Mouse (Mus musculus): ENCODE measurements at regions not wholly inside any gene's neighbourhood (a gene's known extent, or its start where the extent isn't known, plus 50 kb on each side); places are given as distances from the start of the nearest gene placed in this dataset.
A peak's percentile ranks its signal among the peaks of the same experiment; 100 is the strongest.

- Histone ChIP-seq H3K4me1 (replicated peaks; ENCODE audit: control insufficient read depth, insufficient read depth, low read length) (no peaks in the 10 kb centered on the region), H3K36me3 (ENCODE audit: control insufficient read depth, insufficient read depth) (no peaks in the 10 kb centered on the region), H3K9me3 (ENCODE audit: control insufficient read depth, low read length) (no peaks in the 10 kb centered on the region), H3K4me3 (replicated peaks; ENCODE audit: low read length) (no peak overlapping the region), H3K27ac (ENCODE audit: low read length) (no peak overlapping the region), H3K27me3 (replicated peaks; ENCODE audit: control insufficient read depth, insufficient read depth, low read length) (no peaks in the 10 kb centered on the region), H3K9ac (replicated peaks; ENCODE audit: low read depth, low read length) (no peak overlapping the region), H3K4me2 (ENCODE audit: low read length) (no peak overlapping the region)
- ATAC-seq = no peak
- 93% methylated on average over 3 of the region's 3 CpGs for WGBS
These were observed 173.8 kb upstream of the Rtl1 start for GRCm38 (mm10) chr12:109773909-109774313.

DNA sequence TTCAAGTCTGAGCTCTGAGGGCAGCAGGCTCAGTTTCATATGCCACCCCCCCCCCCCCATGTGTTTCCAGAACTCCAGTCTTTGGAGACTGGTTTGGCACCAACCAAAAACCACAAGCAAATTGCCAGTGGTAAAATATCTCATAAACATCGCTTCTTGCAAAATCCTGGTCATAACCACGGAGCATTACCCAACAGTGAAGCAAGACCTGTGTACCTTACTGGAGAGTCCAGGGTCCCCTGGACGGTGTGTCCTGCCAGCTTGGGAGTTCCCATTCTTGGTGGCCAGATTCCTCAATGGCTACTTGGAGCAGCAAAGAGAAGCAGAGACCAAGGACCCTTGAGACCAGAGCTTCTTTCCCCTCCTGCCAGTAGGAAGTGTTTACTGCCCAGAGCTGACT, 198.7 kb upstream of the Rtl1 start:
- Histone ChIP-seq H3K9me3 (ENCODE audit: control insufficient read depth, low read length) (no peaks in the 10 kb centered on the region), H3K36me3 (ENCODE audit: control insufficient read depth, insufficient read depth) (no peaks in the 10 kb centered on the region), H3K4me3 (replicated peaks; ENCODE audit: low read length) (no peak overlapping the region), H3K4me2 (ENCODE audit: low read length) (no peak overlapping the region), H3K27me3 (replicated peaks; ENCODE audit: control insufficient read depth, insufficient read depth, low read length) (no peaks in the 10 kb centered on the region), H3K9ac (replicated peaks; ENCODE audit: low read depth, low read length) (no peak overlapping the region), H3K27ac (ENCODE audit: low read length) (no peak overlapping the region), H3K4me1 (replicated peaks; ENCODE audit: control insufficient read depth, insufficient read depth, low read length) (no peaks in the 10 kb centered on the region)
- ATAC-seq = no peak
- 87% methylated on average over 3 of the region's 3 CpGs for WGBS

DNA sequence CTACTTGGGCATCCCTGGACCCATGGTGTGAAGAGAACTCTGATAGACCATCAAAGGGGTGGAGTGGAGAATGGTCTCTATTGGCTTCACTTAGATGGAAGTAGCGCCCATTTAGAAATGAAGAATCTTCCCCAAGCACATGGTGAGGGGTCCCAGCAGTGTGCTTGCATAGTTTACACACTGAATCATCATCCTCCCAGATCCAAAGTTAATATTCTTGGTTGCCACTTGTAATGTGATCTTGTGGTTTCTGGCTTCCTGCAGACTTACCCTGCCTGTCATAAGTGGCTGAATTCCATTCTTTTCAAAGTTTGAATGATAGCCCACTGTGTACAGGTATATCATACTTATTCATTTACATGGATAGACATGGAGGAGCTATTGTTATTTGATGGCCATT, 199.3 kb upstream of the Rtl1 start:
- Histone ChIP-seq H3K27ac (ENCODE audit: low read length) (no peak overlapping the region), H3K36me3 (ENCODE audit: control insufficient read depth, insufficient read depth) (no peaks in the 10 kb centered on the region), H3K4me1 (replicated peaks; ENCODE audit: control insufficient read depth, insufficient read depth, low read length) (no peaks in the 10 kb centered on the region), H3K9me3 (ENCODE audit: control insufficient read depth, low read length) (no peaks in the 10 kb centered on the region), H3K27me3 (replicated peaks; ENCODE audit: control insufficient read depth, insufficient read depth, low read length) (no peaks in the 10 kb centered on the region), H3K9ac (replicated peaks; ENCODE audit: low read depth, low read length) (no peak overlapping the region), H3K4me2 (ENCODE audit: low read length) (no peak overlapping the region), H3K4me3 (replicated peaks; ENCODE audit: low read length) (no peak overlapping the region)
- no peak for ATAC-seq
- WGBS = 96% methylated on average over 1 of the region's 1 CpGs

DNA sequence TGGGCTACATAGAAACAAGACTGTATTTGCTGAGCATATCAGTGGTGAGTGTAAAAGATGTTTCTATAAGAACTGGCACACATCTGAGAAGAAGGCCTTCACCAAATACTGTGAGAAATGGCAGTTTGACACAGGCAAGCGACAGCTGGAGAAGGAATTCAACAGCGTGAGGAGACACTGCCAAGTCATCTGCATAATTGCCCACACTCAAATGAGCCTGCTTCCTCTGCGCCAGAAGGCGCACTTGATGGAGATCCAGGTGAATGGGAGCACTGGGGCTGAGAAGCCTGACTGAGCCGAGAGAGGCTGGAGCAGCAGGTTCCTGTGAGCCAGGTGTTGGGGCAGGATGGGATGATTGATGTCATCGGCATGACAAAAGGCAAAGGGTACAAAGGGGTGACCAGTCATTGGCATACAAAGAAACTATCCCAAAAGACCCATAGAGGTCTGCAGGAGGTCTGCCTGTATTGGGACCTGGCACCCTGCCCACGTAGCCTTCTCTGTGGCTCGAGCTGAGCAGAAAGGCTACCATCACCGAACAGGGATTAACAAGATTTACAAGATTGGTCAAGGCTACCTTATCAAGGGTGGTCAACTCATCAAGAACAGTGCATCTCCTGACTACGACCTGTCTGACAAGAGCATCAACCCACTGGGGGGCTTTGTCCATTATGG, 227.2 kb upstream of the Rtl1 start:
- 46% methylated on average over 10 of the region's 10 CpGs for WGBS
- H3K4me2 ChIP-seq (ENCODE audit: low read length) = no peak overlapping the region
- no peaks in the 10 kb centered on the region for H3K27me3 ChIP-seq (replicated peaks; ENCODE audit: control insufficient read depth, insufficient read depth, low read length)
- no peak overlapping the region for H3K9ac ChIP-seq (replicated peaks; ENCODE audit: low read depth, low read length)
- H3K4me1 ChIP-seq (replicated peaks; ENCODE audit: control insufficient read depth, insufficient read depth, low read length) = peaks cover 14% of the 10 kb centered on the region
- H3K9me3 ChIP-seq (ENCODE audit: control insufficient read depth, low read length) = no peaks in the 10 kb centered on the region
- H3K27ac ChIP-seq (ENCODE audit: low read length) = no peak overlapping the region
- H3K36me3 ChIP-seq (ENCODE audit: control insufficient read depth, insufficient read depth) = no peaks in the 10 kb centered on the region
- no peak overlapping the region for H3K4me3 ChIP-seq (replicated peaks; ENCODE audit: low read length)
- peak; percentile 84 for ATAC-seq

DNA sequence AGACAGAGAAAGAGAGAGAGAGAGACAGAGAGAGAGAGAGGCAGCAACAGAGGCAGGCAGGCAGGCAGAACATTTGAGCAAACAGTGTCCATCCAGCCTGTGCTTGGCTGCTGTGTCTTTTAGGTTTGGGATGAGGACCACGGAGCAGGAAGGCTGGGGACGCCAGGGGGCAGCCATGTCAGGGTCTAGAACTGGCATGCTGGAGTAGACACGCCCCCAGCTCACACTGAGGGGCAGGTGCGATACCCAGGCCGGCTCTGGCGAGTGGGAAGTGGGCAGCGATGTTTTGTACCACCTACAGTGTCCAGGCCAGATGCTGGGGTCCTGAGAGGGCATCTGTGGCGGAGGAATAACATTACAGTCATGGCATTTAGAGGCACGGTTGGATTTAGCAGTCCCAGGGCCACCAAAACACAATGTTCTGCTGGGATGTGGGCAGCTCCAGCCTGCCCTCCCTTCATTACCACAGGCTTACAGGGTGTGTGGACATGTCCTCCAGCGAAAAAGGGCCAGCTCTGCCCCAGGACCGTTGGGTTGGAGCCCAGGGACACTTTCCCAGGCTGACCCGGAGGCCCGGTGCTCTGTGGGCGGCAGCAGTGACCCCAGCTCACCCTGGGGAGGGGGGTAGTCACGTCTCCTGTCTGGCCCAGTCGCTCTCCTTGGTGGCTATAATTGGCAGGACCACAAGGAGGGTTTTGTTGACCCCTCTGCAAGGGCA, 230.3 kb upstream of the Rtl1 start:
- H3K4me2 ChIP-seq (ENCODE audit: low read length) = no peak overlapping the region
- 21% methylated on average over 16 of the region's 16 CpGs for WGBS

DNA sequence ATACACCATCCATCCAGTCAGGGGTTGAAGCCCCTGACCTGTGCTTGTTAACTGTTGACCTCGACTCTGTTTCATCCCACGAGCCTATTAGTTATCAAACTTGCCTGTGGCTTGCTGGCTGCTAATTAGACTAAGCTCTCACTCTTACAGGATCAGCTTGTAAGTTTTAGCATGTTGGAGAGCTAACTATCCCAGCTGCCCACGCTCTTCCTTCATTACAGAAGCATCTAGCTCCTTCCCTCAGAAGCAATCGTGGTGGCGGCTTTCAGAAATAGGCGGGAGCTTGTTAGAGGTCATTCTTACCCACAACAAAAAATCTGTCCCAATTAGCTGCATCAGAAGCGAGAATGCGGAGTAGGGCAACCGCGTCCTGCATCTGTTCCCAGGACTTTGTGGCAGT, 232.8 kb upstream of the Rtl1 start:
- no peak overlapping the region for H3K9ac ChIP-seq (replicated peaks; ENCODE audit: low read depth, low read length)
- 41% methylated on average over 10 of the region's 10 CpGs for WGBS
- H3K4me1 ChIP-seq (replicated peaks; ENCODE audit: control insufficient read depth, insufficient read depth, low read length) = peaks cover 6% of the 10 kb centered on the region
- H3K36me3 ChIP-seq (ENCODE audit: control insufficient read depth, insufficient read depth) = no peaks in the 10 kb centered on the region
- H3K27ac ChIP-seq (ENCODE audit: low read length) = no peak overlapping the region
- no peak for ATAC-seq
- H3K9me3 ChIP-seq (ENCODE audit: control insufficient read depth, low read length) = no peaks in the 10 kb centered on the region
- H3K27me3 ChIP-seq (replicated peaks; ENCODE audit: control insufficient read depth, insufficient read depth, low read length) = no peaks in the 10 kb centered on the region
- H3K4me2 ChIP-seq (ENCODE audit: low read length) = no peak overlapping the region
- no peak overlapping the region for H3K4me3 ChIP-seq (replicated peaks; ENCODE audit: low read length)

More for the DNA sequence above, 230.3 kb upstream of the Rtl1 start:
- peak; percentile 77 for ATAC-seq
- Histone ChIP-seq H3K4me1 (replicated peaks; ENCODE audit: control insufficient read depth, insufficient read depth, low read length) (peaks cover 14% of the 10 kb centered on the region), H3K9me3 (ENCODE audit: control insufficient read depth, low read length) (no peaks in the 10 kb centered on the region), H3K4me3 (replicated peaks; ENCODE audit: low read length) (no peak overlapping the region), H3K27ac (ENCODE audit: low read length) (no peak overlapping the region), H3K9ac (replicated peaks; ENCODE audit: low read depth, low read length) (no peak overlapping the region), H3K36me3 (ENCODE audit: control insufficient read depth, insufficient read depth) (no peaks in the 10 kb centered on the region), H3K27me3 (replicated peaks; ENCODE audit: control insufficient read depth, insufficient read depth, low read length) (no peaks in the 10 kb centered on the region)

DNA sequence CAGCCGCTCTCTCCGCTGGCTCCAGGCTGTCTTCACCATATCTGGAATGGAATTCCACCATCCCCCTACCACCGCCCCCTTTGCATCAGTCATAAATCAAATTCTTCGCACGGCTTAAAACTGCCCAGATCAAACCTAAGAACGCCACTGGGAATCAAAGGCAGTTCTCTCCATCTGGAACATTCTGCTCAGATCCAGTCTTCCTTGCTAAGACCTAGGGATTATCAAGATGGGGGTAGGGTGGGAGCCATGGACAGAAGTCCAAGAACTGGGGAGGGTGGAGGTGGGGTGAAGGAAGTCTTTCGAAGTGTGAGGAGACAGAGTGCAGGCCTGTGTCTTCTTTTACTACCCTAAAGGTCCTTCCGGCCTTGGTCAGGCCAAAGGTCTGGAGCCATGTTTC, 236.4 kb upstream of the Rtl1 start:
- no peak for ATAC-seq
- 96% methylated on average over 8 of the region's 8 CpGs for whole genome bisulfite sequencing

DNA sequence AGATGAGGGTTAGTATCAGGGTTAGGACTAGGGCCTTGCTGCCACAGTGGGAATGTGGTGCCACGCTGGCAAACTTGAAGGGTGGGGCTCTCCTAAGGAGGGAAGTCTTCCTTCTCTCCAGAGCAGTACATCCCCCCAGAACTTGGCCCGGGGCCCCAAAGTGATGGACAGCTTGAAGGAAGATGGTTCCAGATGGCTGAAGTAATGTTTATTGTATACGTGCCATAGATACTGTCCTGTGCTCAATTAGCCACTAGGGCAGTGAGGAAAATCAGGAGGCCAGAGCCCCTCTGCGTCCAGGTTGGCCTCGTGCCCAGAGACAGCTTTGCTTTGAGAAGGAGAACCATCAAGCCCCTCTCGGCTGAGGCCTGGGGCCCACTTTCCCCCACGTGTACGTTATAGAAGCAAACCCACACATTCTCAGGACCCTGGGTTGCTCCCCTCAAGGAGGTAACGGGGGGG, 239.0 kb upstream of the Rtl1 start:
- Histone ChIP-seq H3K4me1 (replicated peaks; ENCODE audit: control insufficient read depth, insufficient read depth, low read length) (peaks cover 11% of the 10 kb centered on the region), H3K9me3 (ENCODE audit: control insufficient read depth, low read length) (no peaks in the 10 kb centered on the region), H3K27me3 (replicated peaks; ENCODE audit: control insufficient read depth, insufficient read depth, low read length) (no peaks in the 10 kb centered on the region), H3K9ac (replicated peaks; ENCODE audit: low read depth, low read length) (no peak overlapping the region), H3K27ac (ENCODE audit: low read length) (no peak overlapping the region), H3K4me3 (replicated peaks; ENCODE audit: low read length) (no peak overlapping the region), H3K36me3 (ENCODE audit: control insufficient read depth, insufficient read depth) (no peaks in the 10 kb centered on the region), H3K4me2 (ENCODE audit: low read length) (no peak overlapping the region)
- peak; percentile 49; the same call in 1 of the 2 replicates for ATAC-seq
- WGBS = 7% methylated on average over 9 of the region's 9 CpGs

More for the DNA sequence above, 236.4 kb upstream of the Rtl1 start:
- no peak overlapping the region for H3K4me3 ChIP-seq (replicated peaks; ENCODE audit: low read length)
- H3K9me3 ChIP-seq (ENCODE audit: control insufficient read depth, low read length) = no peaks in the 10 kb centered on the region
- H3K9ac ChIP-seq (replicated peaks; ENCODE audit: low read depth, low read length) = no peak overlapping the region
- no peak overlapping the region for H3K27ac ChIP-seq (ENCODE audit: low read length)
- no peaks in the 10 kb centered on the region for H3K36me3 ChIP-seq (ENCODE audit: control insufficient read depth, insufficient read depth)
- H3K27me3 ChIP-seq (replicated peaks; ENCODE audit: control insufficient read depth, insufficient read depth, low read length) = no peaks in the 10 kb centered on the region
- no peak overlapping the region for H3K4me2 ChIP-seq (ENCODE audit: low read length)
- H3K4me1 ChIP-seq (replicated peaks; ENCODE audit: control insufficient read depth, insufficient read depth, low read length) = peaks cover 11% of the 10 kb centered on the region

DNA sequence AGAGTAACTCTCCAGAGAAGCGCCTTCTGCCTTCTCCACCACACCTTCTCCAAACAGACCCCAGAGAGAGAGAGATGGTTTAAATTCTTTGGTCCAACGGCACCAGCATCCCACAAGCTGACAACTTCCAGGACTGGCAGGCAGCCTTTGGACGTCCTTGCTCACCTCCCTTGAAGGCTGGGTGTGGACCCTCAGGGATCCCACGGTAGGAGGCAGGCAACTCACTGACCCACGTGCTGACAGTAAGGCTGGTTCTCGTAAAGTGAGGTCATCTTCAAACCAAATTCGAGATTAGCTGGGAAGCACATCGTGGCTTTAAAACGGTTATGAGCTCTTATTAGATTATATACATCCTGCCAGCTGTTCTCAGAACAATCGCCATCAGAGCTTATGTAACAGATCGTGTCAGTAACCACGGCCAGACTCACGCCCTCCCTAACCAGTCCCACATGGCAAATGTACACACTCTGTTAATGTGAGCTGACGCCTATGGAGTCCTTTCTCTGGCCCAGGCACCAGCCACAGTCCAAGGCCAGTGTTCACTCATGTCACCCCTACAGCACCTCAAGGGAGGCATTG, 239.9 kb upstream of the Rtl1 start:
- WGBS = 72% methylated on average over 14 of the region's 14 CpGs
- H3K27ac ChIP-seq (ENCODE audit: low read length) = no peak overlapping the region
- no peaks in the 10 kb centered on the region for H3K9me3 ChIP-seq (ENCODE audit: control insufficient read depth, low read length)

More for the DNA sequence above, 239.9 kb upstream of the Rtl1 start:
- Histone ChIP-seq H3K4me1 (replicated peaks; ENCODE audit: control insufficient read depth, insufficient read depth, low read length) (peaks cover 11% of the 10 kb centered on the region), H3K4me2 (ENCODE audit: low read length) (no peak overlapping the region), H3K27me3 (replicated peaks; ENCODE audit: control insufficient read depth, insufficient read depth, low read length) (no peaks in the 10 kb centered on the region), H3K4me3 (replicated peaks; ENCODE audit: low read length) (no peak overlapping the region), H3K36me3 (ENCODE audit: control insufficient read depth, insufficient read depth) (no peaks in the 10 kb centered on the region), H3K9ac (replicated peaks; ENCODE audit: low read depth, low read length) (no peak overlapping the region)
- ATAC-seq = no peak
